Mouse (Mus musculus): ENCODE measurements at regions not wholly inside any gene's neighbourhood (a gene's known extent, or its start where the extent isn't known, plus 50 kb on each side); places are given as distances from the start of the nearest gene placed in this dataset.
"Not testable (repeated sequence)": the region's sequence is repeated elsewhere in the genome, so short reads cannot be mapped to it uniquely, and the experiment has no call there.

- no peak for DNase-seq
Measured at GRCm38 (mm10) chr4:114296380-114296779, 110.1 kb upstream of the Trabd2b start.

GRCm38 (mm10) chr4:114298517-114298916 is 108.0 kb upstream of the Trabd2b start:
- not testable (repeated sequence) for DNase-seq

GRCm38 (mm10) chr4:114300390-114301012 is 106.0 kb upstream of the Trabd2b start:
- no peak for DNase-seq

DNA sequence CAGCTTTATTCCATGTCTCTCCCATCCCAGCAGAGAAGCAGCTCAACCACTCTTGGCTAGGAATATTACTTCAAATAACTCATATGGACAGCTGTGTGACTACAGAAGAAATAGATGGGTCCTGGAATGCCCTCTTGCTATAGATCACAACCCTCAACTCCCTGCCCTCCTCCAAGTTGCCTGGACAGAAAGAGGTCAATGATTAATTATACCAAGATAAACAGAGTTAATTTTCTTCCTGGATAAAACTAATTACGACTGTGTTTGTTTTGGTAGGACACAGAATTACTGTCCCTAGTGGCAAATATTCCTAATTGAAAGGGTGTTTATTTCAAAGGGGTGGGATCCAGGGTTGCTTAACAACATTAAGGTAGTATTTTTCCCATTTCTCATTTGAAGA is 101.9 kb upstream of the Trabd2b start:
- no peak for DNase-seq

DNA sequence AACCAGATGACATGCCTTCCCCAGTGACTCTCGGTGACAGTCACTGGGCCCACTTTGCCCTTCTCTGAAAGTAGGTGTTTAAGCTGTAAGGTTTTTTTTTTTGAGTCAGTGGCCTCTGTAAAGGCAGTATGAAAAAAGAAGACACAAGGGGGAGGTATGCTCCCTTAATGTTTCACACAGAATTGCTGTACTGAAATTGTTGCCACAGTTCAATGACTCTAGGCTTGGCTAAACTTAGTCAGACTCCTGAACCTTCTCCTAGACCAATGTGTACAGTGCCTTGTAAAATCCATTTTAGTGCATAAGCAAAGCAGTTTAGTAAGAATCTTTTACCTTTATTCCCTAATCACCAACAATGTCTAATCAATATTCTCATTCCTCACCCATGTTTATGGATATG is 99.0 kb upstream of the Trabd2b start:
- no peak for DNase-seq

- DNase-seq, result peak; percentile 16
Measured at GRCm38 (mm10) chr4:114308518-114308917, 98.0 kb upstream of the Trabd2b start.

- DNase-seq, result no peak
Measured at GRCm38 (mm10) chr4:114315051-114315450, 91.5 kb upstream of the Trabd2b start.

- no peak for DNase-seq
Measured at GRCm38 (mm10) chr4:114315556-114315955, 91.0 kb upstream of the Trabd2b start.

- DNase-seq, result no peak
Measured at GRCm38 (mm10) chr4:114317076-114317475, 89.4 kb upstream of the Trabd2b start.

DNA sequence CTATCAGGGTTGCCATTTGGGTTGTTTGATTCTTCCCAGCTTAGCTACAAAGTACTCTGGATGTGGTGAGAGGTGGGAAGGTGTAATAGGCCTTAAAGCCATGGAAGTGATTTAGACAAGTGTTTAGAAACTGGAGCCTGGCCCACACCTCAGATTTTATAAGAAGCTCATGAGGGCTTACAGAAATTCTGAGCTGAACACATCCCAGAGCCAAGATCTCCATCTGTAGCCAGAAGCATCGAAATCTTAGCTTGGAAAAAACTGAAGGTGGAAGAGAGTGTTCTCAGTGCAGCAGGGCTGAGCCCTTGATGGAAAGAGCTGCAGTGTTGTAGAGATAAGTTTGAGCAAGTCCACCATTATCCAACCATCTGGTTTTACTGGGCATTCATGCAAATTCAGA is 86.4 kb upstream of the Trabd2b start:
- no peak for DNase-seq

DNA sequence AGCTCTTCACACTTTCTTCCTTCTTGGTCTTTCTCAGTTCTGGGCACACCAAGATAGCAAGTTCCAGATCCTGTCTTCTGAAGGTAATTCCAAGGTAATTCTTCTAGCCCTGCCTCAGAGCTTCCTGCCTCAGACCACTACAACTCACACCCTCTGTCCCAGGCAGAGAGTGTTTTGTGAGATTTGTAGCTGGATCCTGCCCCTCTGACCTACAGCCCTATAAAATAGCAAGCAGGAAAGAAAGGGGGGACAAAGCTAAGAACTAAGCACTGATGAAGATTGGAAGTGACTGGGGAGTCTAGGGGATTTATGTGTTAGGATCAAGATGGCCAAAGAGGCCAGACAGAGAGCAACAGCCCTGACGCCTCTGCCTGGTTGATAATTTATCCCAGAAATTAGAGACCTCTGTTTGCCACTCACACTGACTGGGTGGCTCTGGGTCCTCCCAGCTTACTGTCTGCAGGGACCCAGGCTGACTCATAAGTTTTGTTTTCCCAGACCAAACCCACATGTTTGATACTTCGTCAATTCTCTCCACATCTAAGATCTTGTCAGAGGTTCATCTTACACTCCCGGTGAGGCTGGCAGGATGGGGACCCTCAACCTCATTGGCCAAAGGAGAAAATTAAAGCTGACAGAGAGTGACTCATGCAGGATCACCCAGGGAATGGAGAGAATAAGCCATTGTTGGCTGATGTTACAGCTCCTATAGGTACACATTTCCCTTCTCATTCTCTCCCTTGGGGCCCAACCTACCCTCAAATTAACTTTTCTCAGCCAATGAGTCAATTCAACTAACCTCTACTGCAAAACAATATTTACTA is 84.8 kb upstream of the Trabd2b start:
- no peak for DNase-seq

DNA sequence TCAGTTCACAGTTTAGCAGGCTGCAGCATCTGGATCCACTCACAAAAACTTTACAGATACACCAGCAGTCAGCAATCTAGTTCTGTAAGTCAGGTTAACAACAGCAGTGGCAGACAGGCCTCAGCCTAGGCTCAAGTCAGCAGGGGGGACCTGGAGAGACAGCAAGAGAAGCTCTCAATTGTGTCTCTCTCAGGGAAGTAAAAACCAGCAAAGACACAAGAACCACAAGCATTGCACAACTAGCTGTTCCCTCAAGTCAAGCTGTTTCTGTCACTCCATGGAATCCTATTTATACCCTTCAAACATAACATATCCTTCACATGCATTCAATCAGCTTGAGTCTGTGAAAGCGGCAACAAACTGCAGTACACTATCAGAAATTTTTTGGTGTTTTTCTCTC is 76.5 kb upstream of the Trabd2b start:
- DNase-seq, result no peak

DNA sequence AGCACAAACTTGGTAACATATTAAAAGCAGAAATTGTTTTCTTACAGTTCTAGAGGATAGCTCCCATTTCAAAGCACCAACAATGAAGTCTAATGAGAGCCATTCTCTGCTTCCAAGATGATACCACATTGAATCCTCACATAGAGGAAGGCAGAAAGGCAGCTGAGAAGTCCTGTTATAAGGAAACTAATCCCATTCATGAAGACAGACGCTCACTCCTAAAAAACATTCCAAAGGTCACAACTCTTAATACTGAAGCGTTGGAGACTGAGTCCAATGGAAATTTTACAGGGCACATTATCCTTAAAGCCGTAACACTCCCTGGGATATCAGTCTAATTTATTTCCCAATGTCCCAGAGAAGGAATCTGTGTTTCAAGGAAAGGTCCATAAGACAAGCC is 75.4 kb upstream of the Trabd2b start:
- no peak for DNase-seq

GRCm38 (mm10) chr4:114334850-114335249 is 71.7 kb upstream of the Trabd2b start:
- no peak for DNase-seq

DNA sequence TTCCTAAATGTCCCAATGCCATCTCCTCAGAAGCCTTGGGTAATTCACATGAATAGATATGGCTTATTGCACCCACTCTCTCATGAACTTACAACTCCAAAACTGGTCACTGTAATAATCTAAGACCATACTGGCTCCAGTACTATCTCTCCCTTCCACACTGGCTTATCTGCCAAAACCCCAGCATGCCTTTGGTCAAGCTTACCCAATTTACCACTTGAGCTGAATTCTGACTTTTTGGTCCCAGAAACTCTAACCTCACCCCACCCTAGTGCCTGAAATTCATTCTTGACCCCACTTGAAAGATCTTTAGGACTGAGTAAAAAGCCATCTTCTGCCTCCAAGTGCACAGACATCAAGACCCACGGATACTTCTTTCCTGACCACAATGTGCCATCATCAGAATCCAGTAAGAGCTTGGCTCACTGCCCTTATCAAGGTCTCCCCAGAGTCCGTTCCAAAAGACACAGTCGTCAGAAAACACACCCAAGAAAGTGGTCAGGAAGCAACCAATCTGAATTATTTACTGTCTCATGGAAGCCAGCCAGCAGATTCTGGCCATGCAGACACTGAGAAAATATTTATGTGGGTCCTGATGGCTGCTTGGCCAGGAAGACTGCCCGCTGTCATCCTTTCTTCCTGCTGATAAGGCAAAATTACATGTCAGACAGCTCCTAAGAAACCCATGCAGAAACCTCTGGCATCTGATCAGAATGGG is 70.3 kb upstream of the Trabd2b start:
- peak; percentile 49 for DNase-seq

DNA sequence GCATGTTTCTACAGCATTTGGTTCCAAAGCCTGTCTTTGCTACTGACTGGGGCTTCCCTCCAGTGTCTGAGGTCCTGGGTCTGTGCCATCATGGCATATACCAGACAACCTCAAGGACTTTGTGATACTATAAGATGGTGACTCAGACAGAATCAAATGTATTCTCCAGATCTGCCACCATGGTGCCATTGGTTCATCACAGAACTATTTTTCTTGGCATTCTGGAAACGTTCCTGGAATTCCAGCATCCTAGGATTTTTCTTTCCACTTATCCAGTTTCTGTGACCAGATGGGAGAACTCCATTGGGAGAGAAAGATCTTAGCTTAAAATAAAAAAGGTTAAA is 69.8 kb upstream of the Trabd2b start:
- DNase-seq, result no peak

GRCm38 (mm10) chr4:114339793-114340192 is 66.7 kb upstream of the Trabd2b start:
- no peak for DNase-seq

DNA sequence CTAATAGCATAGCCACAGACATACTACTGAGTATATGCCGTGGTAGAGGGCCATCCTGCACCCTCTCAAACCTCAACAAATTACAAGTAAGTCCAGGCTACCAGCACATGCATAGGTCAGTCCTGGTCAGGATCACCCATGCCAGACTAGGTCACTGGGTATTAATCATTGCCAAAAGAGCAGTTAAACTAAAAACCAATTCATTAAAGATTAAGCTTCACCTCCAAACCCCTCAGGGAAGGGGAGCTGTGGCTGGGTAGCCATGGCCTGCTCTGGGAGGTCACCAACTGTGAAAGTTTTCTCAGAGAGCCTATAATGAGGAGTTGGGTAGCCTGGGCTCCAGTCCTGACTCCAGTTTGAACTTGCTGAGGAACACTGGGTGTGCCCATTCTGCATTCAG is 61.4 kb upstream of the Trabd2b start:
- DNase-seq, result no peak

DNA sequence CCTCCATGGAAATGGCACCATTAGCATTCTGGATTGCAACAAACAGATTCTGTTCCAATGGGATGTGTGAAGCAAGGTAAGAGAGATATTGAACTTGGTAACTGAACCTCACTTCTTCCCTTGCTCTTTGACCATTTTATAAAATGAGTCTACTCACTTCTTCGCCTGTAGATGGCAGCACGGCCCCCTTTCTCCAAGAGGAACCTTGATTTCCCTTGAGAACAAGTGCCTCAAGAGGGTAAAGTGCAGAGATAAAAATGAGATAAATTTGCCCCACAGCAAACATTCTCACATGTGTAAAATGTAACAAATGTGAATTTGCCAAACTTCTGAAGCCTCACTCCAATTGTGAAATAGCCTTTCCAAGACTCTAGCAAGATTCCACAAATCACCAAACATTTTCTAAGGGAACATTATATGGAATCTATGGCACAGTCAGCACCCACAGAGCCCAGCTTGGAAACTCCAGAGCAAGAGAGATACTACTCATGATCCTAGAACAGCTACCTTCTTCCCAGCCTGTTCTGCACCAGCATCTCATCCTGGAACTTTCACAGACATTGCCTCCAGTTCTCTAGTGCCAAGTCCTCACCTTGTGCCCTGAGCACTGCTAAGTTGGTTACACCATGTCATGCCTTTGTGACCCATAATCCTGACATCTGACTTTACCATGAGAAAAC is 60.3 kb upstream of the Trabd2b start:
- peak; percentile 55 for DNase-seq

- no peak for DNase-seq
Measured at GRCm38 (mm10) chr4:114346884-114347283, 59.6 kb upstream of the Trabd2b start.

DNA sequence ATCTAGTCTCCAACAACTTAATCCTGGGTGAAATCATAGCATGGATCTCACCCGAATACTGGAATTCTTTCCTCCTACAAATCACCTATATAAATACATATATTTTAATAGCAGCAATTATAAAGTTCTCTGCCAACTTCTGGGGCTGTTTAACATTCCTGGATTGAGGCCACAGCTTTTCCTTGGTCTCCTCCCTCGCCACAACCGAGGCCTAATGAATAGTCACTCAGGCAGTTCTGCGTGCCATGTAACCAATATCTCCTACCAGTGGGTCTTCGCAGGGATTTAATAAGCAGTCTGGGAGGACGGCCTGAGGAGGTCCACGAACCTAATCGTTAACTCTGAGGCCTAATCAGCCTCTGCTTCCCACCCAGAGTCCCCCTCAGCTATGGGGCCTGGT is 56.9 kb upstream of the Trabd2b start:
- DNase-seq, result no peak

GRCm38 (mm10) chr4:114351282-114351681 is 55.2 kb upstream of the Trabd2b start:
- DNase-seq, result peak; percentile 43

DNA sequence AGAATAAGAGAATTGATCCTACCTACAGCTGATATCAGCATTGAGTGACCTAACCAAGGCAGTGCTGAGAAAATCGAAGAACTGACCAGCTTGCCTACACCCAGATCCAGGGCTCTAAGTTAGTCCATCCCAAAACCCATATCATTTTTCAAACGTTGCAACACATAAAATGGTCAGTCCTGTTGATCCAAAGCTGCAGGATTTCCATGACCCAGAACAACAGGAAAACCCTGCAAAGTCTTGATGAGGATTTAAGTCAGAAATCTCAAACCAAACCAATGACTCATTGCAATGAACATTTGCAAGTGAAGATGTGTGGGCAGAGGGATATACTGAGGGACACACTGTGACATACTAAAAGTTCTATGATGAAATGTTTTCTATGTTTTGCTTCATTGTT is 53.5 kb upstream of the Trabd2b start:
- no peak for DNase-seq
